Mouse (Mus musculus) lung, postnatal 14 days (tissue): Measurements from ENCODE around the gene Rerg.
"Not testable (repeated sequence)": the region's sequence is repeated elsewhere in the genome, so short reads cannot be mapped to it uniquely, and the experiment has no call there.

ENCODE experiments used
- DNase-seq: peaks from one replicate; pipeline ENCODE4 v3.0.0; 2021

The Rerg gene

DNA sequence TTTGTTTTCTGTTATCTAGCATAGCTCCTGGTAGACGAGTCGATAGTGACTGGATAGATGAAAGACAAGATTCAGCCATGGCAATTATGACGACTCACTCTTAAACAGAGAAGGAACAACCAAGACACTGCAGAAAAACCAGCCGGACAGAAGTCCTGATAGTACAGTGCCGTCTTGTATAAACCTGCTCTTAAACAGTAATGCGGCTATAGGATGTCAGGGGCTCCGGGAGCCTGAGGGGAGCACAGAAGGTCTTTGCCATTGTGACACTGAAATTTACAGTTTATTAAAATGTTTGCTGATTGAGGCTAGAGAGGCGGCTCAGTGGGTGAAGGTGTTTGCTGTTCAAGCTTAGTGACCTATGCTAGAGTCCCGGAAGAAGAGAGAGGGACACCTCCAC, 98.8 kb downstream of the Rerg start:
- no peak for DNase-seq

DNA sequence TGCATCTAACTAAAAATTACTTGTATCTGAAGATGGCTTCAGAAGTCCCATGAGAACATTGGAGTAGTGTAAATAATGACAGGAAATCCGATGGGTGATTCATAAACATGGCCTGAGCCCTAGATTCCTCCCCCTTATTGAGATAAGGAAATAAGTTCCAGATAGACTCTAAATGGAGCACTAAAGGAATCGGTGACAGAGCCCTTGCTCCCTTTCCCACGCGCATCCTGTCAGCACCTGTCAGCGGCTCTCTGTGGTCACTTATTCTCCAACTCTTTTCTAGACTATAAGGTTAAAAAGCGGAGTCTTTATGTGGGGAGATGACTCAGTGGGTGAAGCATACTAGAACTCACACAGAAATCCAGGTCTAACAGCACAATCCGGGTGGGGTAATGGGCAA, 104.8 kb downstream of the Rerg start:
- no peak for DNase-seq

DNA sequence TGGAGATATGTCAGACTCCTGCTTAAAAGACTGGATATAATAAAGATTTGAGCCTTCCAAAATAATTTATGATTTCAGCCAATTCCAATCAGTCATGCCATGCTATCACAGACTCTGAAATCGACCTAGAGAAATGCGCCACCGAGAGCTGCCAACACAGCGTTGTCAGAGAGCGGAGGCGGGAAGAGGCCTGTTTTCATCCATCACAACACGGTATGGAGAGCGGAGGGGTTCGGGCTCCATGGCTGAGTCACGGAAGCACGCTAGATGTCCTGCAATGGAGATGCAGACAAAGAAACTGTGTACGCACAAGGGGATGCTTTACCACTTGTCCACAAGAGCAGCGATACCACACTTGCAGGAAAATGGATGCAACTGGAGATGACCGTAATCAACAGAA, 105.5 kb downstream of the Rerg start:
- no peak for DNase-seq

DNA sequence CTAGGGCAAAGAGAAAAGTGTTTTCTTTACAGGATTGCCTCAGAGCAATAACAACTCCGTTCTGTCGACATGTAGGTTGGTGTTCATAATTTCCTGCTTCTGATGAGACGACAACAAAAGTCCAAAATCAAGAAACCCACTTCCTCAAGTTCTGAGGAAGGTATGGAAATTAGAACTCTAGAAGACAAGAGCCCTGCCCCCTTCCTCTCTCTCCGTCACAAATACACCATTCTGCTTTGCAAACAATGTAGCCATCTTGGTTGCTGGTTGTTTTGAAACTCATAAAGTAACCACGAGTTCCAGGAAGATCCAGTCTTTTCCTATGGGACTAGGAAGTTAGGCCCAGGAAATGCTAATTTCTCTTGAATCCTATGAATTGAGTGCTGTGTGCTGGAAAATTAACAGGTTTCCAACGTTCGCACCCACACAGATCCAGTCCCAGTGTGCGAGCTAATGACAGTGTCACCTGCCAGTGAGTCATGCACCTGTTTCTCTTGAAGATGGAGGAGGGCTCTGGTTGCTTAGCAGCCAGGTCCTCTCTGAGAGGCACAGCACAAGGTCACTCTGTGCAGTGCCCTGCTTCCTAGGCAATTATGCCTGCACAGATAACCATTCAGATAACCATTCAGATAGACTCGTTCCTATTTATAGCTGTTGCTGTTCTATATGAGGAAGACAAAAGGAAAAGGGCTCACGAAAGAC, 106.9 kb downstream of the Rerg start:
- DNase-seq = no peak

DNA sequence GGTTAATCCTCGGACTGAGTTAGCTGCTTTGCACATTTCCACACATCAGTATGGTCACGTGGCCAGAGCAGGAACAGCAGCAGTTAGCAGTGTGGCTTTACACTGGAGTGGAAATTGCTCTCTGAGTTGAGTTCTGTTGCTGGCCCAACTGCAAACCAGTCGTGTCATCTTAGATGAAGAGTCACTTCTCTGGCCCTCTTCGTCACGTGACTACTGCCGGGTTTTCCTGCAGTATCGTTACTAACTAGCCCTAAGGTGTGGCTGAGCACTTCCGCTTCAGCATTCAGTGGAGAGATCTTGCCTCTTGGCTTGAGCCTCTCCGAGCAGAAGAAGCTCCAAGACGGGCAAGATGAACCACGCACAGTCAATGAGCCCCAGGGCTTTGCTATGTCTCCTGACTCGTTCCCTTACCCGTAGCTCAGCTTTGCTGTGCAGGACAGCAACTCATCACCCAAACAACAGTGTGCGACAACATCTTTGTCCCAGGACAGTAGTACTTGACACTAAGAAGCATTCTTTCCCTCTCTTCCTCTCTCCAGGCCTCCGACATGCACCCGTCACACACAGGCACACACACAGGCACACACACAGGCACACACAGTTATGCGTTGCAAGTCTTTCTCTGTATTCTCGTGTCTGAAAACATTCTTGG, 108.3 kb downstream of the Rerg start:
- DNase-seq = no peak

DNA sequence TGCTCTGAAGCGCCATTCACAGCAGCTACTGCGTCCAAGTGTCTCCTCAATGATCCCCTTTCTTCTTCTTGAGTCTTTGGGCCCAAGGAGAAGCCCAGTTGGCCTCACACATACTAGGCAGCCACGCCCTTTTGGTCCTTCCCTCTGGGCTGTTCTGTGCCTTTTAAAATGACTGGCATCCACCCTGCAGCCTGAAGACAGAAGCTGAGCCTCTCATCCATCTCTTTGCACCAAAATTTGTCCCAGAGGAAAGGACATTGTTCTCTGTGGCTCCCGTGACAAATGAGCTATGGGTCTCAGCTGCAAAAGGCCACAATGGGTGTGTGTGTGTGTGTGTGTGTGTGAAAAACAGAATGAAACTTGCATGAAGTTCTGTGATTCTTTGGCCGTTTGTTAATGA, 109.7 kb downstream of the Rerg start:
- no peak for DNase-seq

DNA sequence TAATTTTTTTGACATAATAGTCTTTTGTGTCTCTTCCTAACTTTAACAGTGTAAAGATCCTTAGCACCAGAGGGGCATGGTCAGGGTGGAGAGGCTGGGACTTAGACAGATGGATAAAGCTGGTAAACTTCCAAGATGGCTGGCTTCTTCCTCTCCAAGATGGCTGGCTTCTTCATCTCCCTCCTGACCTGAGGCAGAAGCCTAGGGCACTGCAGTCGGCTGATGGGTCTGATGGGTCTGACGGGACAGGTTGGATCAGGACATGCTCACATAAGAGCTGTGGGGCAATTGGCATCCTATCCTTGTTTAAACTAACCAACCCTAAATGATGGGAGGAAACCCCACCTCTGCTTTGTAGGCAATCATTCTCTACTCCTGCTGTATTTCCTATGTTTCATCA, 112.0 kb downstream of the Rerg start:
- no peak for DNase-seq

DNA sequence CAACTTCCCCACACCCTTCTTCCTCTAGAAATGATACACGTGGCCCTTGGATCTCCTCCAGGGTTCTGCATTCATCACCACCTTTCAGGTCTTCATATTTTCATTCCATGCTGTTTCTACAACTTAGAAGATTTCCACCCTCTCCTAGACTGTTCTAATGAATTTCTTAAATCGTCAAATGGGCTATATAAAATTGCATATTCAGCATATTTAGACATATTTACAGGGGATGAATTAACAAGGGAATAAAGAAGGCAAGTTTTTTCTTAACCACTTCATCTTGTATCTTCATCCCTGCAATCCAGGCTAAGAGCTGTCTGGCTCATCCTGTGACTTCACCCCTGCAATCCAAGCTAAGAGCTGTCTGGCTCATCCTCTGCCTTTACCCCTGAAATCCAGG, 116.2 kb downstream of the Rerg start:
- no peak for DNase-seq

DNA sequence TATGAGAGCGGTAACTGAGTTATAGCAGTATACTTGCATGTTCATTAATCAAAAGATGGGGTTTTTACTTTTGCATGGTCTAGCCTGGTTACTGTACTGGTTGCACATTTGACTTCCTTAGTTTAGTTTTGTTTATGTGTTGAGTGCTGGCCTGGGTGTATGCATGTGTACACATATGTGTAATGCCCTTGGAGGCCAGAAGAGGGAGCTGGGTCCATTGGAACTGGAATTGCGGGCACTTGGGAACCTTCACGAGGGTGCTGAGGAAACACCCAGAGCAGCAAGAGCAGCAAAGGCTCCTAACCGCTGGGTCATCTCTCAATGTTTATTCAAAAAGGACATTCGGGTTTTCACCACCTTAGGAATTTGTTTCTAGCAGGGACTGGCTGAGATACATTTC, 116.8 kb downstream of the Rerg start:
- peak; percentile 70 for DNase-seq

DNA sequence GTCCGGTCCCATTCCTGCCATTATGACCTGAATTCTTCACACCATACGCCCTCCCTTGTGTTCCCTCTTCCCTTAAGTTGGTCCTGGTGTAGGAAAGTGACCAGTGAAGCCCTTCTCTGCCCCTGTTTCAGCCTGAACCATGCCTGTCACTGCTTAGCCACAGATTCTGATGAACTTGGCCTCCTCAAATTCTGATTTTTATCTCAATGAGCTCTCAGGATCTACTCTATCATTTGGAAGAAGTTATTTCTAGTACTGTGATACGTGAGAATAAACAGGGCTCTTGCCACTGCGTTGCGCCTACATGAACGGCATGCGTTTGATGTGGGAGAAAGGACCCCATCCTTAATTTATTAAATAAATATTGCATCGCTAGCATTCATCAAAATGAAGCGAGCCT, 117.3 kb downstream of the Rerg start:
- DNase-seq = no peak

DNA sequence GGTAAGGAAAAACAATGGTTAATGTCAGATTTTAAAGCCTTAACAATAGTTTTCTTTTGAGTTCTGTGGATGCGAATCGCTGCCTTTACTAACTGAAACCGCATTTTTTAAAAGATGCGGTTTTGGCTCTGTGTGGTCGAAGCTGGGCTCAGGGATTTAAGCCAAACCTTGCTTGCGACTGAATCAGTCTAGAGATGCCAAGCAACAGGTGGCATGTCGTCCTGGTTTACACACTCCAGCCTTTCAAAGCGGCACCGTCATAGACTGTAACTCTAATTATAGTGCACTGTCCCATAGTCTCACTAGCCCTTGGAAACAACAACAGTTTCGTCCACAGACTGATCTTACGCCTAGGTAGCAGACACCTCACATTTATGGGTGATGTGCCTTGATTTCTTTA, 123.3 kb downstream of the Rerg start:
- DNase-seq = no peak

DNA sequence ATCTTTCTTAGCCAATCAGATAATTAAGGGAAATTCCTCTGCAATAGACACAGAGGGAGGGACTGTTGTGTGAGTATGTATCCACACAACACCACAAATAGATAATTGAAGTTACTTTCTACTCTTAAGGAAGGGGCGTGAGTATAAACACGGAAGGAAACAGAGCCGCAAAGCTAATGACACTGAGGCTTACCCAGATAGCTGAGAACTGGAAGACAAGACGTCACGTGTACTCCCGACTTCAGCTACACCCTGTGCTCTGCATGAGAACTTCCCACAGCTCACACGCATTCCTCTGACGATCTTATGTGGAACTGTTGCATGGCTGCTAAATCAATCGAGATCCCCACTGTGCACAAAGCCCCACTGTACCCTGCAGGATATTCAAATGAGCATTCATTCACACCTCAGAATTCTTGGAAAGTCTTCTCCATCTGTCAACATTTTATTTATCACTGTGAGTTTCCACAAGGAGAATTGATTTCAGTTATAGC, 125.2 kb downstream of the Rerg start:
- peak; percentile 16 for DNase-seq

DNA sequence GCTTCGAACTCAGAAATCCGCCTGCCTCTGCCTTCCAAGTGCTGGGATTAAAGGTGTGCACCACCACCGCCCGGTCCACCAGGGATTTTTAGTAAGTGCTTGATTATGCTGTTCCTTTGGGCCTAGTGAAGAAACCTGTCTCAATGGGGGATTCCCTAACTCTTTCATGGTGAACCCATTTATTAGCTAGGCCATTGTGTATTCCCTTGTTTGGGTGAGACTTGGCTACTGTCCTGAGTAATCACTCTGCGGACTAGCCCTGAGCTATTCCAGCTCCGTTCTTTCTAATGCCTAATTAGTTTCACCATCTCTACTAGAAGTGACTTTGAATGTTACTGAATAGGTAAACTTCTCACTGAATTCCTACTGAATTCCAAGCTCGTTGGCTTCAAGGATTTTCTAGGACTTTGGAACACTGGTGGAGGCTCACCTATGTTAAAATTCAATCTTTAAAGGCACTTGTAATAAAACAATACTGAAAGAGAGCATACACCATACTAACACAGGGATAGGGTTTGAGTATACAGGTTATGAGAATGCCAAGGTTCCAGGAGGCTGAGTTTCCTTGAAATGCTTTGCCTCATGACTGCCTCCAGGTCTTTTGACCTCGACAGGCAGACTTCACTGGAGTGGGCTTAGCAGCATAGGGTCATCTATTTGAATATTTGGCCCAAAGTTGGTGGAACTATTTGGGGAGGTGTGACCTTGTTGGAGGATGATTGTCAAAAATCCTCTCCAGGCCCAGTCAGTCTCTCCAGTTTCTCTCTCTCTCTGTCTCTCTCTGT, 134.5 kb downstream of the Rerg start:
- DNase-seq = not testable (repeated sequence)

DNA sequence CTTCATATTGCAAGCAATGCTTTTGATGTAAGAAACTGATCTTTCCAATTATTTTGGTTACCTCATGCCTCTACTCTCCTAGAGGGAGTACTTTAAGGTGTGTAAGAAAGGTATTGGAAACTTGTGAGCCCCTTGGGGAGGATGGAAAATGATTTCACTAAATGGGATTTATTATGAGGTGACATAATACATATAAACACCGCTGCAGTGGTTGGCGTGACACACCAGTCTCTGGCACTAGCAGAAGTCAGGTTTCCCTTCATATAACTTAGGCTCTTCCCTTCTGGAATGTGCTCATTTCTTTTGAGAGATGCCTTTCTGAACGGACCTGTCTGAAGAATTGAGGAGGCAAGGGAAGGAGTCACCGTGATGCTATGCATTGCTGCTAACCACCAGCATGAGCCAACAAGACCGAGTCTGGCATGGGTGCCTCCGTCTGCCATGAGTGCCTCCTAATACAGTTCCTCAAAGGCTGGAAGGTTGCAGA, 139.6 kb downstream of the Rerg start:
- no peak for DNase-seq

DNA sequence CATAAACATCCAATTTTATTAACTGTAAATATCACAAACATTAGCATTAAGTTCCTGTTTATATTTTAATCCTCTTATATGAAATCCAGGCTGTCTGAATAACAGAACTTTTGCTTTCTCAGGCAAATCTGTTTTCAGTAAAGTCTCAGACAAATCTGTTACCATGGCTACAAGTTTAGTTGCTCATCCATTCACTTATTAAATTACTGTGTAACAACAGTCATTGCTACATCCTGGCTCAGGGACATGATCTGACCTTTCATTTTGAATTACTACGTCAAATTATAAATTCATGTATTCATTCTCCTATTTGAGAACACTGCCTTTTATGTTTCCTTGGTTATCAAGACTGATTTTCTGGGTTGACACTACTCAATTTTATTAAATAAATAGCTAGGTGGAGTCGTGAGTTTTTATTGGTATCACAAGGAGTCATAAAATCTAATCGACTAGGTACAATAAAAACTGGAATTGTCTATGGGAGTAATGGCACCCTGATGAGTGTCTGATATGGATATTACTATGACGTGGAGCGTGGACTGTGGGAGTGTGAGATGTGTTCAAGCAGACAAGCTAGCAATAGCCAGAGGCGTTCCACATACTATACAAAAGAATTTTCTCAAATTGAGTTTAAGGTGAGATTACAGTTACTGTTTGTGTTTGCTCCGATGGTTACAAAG, 140.2 kb downstream of the Rerg start:
- DNase-seq = no peak

DNA sequence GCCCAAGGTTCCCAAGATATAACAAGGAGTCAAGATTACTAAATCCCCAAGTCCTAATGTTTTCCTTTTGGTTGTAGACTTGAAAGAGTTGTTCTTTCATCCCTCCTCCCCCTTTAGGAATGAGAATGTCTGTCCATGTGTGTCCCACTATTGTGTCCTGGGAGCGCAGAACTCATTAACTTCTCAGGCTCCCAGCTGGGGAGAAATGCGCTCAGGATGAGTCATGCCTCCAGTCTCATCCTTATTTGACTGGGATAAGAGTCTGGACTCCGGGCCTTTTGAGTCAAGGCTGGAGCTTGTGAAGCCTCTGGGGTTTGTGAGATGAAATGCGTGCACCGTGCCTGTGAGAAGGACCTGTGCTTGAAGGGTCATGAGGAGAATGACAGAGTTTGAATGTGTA, 144.8 kb downstream of the Rerg start:
- DNase-seq = no peak

DNA sequence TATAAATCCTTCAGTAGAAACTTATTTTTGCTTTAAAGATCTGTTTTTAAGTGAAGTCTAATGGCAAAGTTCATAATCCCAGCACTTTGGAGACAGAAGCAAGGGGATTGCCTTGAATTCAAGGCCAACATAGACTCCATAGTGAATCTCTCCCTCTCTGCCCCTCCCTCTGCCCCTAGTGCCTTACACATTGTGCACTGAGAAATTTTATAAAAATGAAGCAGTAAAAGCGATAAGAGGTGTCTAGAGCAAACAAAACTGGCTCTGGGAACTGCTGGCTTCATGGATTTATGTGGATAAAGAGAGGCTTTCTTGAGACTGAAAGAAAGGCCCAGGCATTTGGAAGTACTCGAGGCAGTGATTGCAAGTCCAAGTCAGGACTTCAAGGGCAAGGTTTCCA, 145.8 kb downstream of the Rerg start:
- no peak for DNase-seq

DNA sequence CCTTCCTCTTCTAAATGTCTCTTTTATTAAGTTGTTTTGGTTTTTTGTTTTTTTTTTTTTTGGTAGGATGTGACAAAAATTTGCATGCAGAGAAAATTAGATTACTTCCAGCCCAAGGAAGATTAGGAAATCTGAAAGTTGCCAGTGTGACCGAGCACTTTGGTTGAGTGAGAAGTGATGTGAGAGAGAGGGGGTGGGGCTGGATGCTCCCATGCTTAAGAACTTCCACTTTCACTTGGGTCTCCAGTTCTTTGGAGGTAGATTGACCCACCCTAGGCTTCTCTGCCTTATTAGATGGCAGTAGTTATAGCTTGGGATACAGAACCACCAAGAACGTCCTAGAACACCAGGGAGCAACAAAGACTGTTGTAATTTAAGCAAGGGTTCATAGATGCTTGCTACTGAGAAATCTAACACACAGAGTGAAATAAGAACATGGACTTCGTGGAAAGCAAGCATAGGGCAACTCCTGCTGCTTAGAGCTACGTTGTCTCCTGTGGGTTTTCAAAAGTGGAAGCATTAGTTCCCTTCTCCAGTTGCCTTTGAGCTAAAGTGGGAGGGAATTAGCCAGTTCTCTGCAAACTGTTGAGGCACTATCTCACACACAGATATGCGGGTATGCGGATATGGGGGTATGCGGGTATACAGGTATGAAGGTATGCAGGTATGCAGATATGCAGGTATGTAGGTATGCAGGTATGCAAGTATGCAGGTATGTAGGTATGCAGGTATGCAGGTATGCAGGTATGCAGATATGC, 152.9 kb downstream of the Rerg start:
- no peak for DNase-seq

DNA sequence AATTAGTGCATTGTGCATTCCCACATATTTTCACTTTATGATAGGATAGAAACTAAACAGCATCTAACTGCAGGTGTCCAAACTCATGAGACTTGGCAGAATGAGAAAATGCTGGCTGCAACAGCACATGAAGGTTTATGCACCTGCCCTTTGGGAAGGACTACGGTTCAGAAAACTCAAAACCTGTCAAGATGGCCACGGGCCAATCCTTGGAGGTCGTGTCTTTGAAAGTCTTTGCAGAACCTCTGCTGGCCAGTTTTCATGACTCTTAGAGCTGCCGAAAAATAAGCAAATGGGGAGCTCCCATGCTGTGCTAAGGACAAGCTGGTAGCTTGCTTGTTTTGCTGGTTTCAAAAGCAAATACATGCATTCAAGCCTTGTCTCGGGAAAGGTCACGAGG, 156.0 kb downstream of the Rerg start:
- DNase-seq = no peak

DNA sequence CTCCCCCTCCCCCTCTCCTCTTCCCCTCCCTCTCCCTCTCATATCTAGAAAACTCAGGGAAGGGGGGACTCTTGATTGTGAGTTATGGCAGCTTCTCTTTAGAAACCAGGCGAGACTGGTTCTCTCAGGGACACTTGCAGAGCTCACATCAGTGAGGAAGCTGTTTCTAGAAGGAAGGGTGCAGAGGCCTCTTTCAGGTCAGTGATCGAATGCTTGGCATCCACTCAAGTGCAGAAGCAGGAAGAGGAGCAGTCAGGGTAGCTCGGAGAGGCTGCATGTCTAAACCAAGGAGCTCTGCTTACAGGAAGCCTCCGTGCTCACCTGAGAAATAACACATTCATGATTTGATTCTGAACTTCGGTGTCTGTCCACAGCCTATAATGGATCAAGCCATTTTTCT, 159.1 kb downstream of the Rerg start:
- DNase-seq = no peak
